Mouse (Mus musculus) CH12.LX (cell line): ENCODE measurements at regions not wholly inside any gene's neighbourhood (a gene's known extent, or its start where the extent isn't known, plus 50 kb on each side); places are given as distances from the start of the nearest gene placed in this dataset.

Experiments used
- CTCF ChIP-seq, 2 experiments: IDR thresholded peaks in 1 of 2; conservative IDR thresholded peaks in 1 of 2; 2 replicates each; pipeline ENCODE4 v1.5.1; 2011 to 2012; ENCODE audit warnings: low read depth in 2 of 2, low read length in 2 of 2, improper control_type of control experiment in 1 of 2, inconsistent platforms in 1 of 2, mild to moderate bottlenecking in 1 of 2, moderate library complexity in 1 of 2
- EP300 ChIP-seq: IDR thresholded peaks from 2 replicates; pipeline ENCODE4 v1.6.1; 2011; ENCODE audit warnings: low read length, improper control_type of control experiment
- KAT2A ChIP-seq: IDR thresholded peaks from 2 replicates; pipeline ENCODE4 v1.6.1; 2012; ENCODE audit warnings: low read length, improper control_type of control experiment, inconsistent platforms; ENCODE audit not compliant: insufficient replicate concordance
- MAX ChIP-seq: IDR thresholded peaks from 2 replicates; pipeline ENCODE4 v1.6.1; 2011; ENCODE audit warnings: low read length, improper control_type of control experiment
- MYC ChIP-seq: IDR thresholded peaks from 2 replicates; pipeline ENCODE4 v1.6.1; 2011; ENCODE audit warnings: low read depth, mild to moderate bottlenecking, improper control_type of control experiment, low read length
- POLR2A ChIP-seq: IDR thresholded peaks from 2 replicates; pipeline ENCODE4 v1.6.1; 2011; ENCODE audit warnings: low read depth, mild to moderate bottlenecking, improper control_type of control experiment, low read length
- POLR2AphosphoS2 ChIP-seq: IDR thresholded peaks from 2 replicates; pipeline ENCODE4 v1.6.1; 2011; ENCODE audit warnings: low read depth, low read length, improper control_type of control experiment
- RAD21 ChIP-seq: IDR thresholded peaks from 2 replicates; pipeline ENCODE4 v1.6.1; 2011; ENCODE audit warnings: low read depth, mild to moderate bottlenecking, low read length, improper control_type of control experiment, moderate library complexity
- TBP ChIP-seq: conservative IDR thresholded peaks from 2 replicates; pipeline ENCODE4 v1.6.1; 2011; ENCODE audit warnings: low read depth, low read length, improper control_type of control experiment
- USF1 ChIP-seq: IDR thresholded peaks from 2 replicates; pipeline ENCODE4 v1.6.1; 2014; ENCODE audit warnings: low read depth, mild to moderate bottlenecking, inconsistent platforms, low read length, improper control_type of control experiment
- ZC3H11A ChIP-seq: IDR thresholded peaks from 2 replicates; pipeline ENCODE4 v1.6.1; 2012; ENCODE audit warnings: low read depth, mild to moderate bottlenecking, inconsistent platforms, low read length, improper control_type of control experiment
- ZNF384 ChIP-seq: IDR thresholded peaks from 2 replicates; pipeline ENCODE4 v1.6.1; 2012; ENCODE audit warnings: low read depth, low read length, improper control_type of control experiment, inconsistent platforms

DNA sequence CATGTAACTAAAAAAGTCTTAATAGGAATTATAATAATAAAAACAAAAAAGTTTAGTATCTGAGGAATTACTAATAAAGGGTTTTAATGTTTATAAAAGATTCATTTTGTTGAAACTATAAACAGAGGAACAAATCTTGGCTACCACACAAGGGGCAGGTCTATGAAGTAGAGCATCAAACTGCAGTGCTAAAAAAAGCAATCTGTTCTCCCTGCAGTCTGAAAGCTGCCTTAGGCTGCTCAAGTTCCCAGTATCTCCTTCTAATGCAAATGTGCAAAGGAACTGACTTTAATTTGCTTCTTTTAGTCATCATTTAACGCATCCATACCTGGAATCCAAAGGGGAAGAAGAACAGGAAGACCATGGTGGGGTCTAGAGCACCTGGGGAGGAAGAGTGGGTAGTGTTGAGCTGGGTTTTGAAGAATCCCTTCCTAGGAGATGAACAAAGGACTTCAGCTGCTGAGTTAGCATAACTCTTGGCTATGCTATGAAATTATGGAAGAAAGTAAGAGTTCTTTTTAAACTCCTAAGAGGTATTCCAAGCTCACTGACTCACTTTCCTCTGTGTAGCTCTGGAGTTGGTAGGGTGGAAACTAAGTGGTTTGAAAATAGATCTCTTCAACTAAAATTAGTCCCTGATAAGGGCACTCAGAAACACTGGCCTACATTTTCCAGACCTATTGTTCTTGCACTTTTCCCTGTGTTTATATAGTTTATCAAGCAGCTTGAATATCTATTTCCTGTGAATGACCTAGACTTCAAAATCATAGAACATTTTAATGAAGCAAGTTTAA, 260.4 kb upstream of the Zic4 start:
- TF ChIP-seq POLR2A (no peak), CTCF (conservative IDR thresholded peaks at IDR 0.05 in 1 of 2, IDR thresholded peaks at IDR 0.05 in 1 of 2; ENCODE audit: low read depth in 2 of 2, low read length in 2 of 2) (no peak), ZNF384 (no peak), POLR2AphosphoS2 (no peak), KAT2A (no peak), EP300 (no peak), ZC3H11A (no peak), MYC (no peak), MAX (no peak), TBP (no peak), USF1 (no peak), RAD21 (no peak)
